Mouse (Mus musculus): ENCODE results near the gene Rnf149.

The Rnf149 gene

DNA sequence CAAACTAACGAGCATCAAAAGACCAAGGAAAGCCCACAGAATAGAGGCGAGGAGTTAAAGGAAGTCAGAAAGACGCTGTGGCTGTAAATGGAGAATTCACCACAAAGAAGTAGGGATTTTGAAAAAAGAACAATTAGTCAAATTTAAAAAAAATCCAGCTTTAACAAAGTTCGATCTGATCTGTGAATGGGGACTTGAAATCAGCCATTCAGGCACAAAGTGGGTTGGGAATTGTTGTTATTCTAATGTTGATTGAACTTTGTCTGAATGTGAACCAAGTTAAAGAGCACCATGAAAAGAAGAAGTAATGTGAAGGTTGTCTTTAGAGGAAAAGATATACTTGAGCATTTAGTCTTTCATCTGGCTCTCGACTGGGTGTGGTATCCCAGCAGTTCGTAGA is 48.9 kb downstream of the Rnf149 start:
- DNase-seq, result no peak

DNA sequence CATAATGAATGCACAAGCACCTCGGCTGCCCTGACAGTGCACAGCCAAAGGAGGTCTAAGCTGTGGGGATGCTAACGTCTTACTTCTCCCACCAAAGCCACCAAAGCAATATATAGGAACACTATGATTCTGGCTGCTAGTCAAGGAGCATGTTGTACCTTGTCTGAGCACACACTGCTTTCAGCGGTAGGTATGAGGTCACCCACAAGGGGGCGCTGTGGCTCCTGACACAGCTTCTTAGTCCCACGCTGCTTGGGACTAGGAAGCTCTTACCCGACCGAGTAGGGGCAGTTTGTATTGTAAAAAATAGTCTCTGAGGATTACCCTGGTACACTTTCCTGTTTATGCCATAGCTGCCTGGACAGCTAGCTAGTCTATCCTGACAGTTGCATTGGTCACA is 49.8 kb downstream of the Rnf149 start:
- DNase-seq, result peak; percentile 72 to 84

DNA sequence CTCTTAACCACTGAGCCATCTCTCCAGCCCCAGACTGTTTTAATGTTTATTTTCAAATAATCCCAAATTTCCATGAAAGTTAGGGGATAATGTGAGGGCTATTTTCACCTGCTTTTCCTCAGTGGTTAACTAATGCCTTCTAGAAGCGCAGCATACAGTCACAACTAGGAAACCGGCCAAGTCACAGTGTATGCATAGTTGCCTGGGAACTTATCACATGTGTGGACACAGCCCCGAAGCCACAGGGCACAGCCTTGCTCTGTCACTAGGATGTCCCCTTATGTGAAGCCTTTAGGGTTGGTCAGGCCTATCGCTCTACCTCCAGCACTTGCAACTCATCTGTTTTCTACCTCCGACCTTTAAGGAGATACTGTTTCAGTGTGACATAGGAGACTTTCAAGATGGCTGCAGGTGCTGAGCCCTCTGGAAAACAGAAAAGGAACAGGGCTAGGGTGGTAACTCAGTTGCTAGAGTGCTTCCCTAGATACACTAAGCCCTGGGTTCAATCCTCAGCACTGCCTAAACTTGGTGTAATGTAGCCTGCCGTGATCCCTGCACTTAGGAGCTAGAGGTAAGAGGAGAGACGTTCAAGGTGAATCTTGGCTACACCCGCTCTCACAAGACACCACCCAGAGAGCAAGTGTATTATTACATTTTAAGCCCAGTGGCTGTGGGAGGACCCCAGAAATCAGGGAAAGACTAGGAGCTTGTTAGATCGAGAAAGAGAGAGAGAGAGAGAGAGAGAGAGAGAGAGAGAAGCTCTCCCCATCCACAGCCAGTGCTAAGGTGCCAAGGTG is 50.6 kb downstream of the Rnf149 start:
- DNase-seq, result no peak

DNA sequence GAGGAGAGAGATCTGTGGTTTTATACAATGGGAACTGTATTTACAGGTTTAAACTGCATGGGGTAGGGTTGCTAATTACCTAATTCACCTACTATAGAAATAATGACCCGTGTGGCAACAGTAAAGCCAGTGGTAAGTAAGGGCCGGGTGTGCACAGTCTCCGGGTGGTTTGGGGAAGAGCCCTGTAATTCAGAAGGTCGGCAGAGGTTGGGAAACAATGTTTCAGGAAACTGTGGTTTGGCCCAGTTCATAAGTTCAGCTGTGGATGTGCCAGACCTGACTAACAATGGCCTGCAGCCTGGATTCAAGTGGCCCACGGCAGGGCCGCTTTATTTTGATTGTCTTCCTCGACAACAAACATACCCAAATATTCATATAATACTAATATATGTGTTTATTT is 51.4 kb downstream of the Rnf149 start:
- DNase-seq, result peak in 1 of 2 experiments; percentile 27

DNA sequence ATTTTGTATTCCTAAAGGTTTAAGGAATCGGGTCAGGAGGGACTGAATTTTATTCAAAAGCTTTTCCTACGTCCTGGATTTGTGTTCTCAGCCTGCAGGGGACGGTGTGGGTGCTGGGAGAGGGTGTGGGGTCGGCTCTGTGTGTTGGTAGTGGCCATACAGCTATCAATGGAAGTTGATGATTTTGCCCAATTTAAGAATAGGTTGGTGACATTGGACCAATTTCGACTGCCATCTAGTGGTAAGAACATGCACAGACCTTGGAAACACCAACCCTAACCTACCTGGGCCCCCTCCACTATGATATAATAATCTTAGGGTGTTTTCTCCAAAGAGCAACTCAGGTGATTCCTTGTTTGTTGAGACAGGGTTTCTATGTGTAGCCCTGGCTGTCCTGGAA is 54.7 kb downstream of the Rnf149 start:
- DNase-seq, result peak in 1 of 2 experiments; percentile 49

DNA sequence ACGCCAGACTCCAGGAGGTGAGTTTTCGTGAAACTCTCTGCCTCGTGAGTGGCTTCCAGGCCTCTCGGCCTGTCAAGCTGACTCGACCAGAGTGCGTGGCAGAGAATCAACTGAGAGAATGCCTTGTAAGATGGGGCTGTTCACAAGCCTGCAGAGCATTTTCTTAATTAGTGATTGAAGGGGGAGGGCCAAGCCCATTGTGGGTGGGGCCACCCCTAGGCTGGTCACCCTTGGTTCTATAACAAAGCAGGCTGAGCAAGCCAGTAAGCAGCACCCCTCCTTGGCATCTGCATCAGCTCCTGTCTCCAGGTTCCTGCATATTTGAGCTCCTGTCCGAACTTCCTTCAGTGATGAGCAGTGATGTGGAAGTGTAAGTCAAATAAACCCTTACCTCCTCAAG is 55.9 kb downstream of the Rnf149 start:
- no peak for DNase-seq

DNA sequence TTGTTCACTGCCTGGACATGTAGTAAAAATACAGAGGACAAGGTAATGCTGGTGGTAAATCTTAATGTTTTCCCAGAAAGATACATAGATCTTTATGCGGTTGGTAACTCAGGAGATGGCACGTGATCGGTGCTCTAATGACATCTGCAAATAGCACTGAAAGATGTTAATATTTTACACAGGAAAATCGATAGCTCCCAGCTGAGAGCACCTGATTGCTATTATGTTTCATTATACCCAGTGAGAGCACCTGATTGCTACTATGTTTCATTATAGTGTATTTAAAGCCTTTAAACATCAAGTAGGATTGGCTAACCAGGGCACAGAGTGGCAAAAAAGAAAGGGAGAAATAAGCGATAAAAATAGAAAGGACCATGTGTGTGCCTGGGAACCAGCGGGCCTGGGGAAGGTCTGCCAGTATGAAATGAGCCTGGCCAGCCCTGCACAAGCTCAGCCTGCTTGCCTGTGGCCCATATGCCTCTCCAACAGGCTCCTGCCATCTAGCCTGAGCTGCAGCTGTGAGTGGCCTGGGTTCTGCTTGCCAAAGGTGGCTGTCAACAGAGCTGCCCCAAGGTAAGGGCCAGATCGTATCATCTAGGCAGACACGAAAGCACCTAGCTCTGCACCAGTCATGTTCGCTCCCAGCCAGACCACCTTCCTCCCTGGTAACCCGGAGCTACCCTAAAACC is 61.8 kb downstream of the Rnf149 start:
- DNase-seq, result no peak

DNA sequence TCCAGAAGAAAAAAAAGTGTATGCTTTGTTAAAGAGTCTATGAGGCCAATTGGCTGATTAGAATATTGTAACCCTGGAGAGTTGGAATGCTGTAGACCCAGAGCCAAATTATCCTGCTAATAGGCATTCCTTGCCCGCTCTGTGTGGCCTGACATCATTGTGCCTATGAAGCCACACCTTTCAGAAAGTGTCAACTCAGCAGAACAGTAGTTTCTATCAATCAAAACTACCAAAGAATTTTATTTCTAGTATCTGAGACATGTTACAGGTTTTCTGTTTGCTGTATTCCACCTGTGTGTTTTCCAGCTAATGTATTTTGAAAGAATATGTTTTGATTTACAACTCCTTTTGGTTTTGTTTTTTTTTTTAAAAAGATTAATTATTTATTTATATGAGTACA is 65.0 kb downstream of the Rnf149 start:
- no peak for DNase-seq

DNA sequence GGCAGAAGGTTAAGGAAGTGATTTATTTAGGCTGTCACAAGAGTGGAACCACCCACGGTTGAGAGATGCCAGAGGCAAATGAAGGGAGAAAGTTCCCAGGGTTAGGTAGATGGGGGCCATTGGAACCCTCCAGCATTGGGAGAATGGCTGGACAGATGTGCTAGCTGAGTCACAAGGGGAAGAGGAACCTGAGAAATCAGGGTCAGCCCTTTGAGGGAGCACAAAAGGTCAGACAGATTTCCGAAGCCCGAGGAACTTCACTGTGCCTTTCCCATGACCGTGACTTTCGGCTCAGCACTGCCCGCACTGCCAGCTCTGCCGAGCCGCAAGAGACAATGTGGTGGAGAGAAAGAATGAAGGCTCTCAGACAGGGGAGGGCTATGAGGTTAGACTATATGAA is 65.4 kb downstream of the Rnf149 start:
- DNase-seq, result no peak

DNA sequence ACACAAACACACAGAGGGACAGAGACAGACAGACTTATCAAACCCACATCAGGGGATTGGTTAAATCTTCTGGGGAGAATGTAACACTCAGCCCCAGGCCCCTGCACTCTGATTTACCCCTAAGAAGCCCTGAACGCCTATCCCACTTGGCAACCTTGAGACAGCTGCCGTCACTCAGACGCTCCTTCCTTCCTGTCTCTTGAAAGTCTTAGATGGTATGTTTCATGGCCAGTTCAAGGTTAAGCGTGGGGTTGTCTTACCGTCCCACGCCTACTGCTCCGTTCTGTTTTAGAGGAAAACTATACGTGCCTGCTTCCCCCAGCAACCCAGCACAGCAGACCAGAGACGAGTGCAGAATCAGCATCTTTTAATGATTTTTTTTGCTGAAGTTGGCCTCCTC is 71.6 kb downstream of the Rnf149 start:
- DNase-seq, result no peak

DNA sequence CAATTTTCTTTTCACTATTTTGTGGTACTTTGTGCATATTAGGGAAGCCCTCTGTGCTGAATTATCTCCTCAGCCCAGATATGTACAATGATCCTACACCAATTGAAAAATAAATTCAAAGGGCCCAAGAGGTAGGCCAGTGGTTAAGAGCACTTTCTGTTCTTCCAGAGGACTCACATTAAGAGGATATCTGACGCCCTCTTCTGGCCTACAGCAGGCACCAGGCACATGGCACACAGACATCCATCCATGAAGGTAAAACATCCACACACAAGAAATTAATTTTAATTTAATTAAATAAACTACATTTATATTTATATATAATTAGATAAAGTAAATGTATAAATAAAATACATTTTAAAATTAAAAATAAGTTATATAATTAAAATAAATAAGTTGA is 72.9 kb downstream of the Rnf149 start:
- peak in 1 of 2 experiments; percentile 44 for DNase-seq

DNA sequence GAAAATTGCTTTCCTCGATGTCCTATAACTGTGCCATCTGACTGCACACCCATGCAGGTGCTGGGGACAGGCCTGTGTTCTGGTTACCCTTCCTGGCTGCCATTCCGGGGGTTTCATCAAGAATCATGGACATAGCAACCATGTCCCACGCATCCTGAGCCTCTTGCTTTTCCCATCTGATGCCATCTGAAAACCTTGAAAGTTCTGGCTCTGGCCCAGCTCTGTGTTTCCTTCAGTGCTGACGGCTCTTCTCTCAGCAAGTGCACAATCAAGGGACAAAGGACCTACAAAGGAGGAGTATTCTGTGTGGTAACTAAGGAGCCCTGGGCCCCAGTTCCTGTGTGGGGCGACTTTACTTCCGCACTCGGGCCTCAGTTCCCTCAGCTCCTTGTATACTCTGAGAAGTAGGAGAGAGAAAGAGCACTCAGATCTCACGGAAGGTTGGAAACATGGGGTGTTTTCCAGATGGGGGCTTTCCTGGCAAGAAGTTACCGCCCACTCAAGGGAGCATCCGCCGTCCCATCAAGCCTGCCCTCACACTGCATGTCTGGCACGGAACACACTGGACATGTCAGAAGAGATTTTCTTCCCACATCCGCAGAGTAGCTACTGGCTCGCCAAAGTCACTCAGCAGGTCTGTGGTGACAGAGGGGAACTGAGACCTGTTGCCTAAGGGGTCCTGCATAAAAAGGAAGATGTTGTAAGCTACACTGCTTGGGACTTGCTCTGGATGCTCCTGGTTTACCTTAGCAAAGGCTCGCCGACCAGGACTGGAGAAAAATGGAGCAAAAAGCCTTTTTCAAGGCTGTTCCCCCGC is 74.2 kb downstream of the Rnf149 start:
- DNase-seq, result peak; percentile 40 to 49
